Mouse (Mus musculus) gastrocnemius, postnatal 25 days (tissue): ENCODE data around the gene Ctsf. TPM values are rescaled to one million over a fixed set of nuclear protein-coding genes. Genes with fewer than 3 reads are reported as not detected.
"Not testable (repeated sequence)": the region's sequence is repeated elsewhere in the genome, so short reads cannot be mapped to it uniquely, and the experiment has no call there.

ENCODE experiments used
- DNase-seq: peaks from one replicate; pipeline ENCODE4 v3.0.0; 2022
- long read RNA-seq, 2 experiments: library from polyadenylated mRNA; stranded (forward); transcript quantifications; one replicate each; pipeline ENCODE4 v2.0.0; 2021
- total RNA-seq, 2 experiments: library from RNA; stranded (reverse); gene quantifications; 1 replicate in 1 of 2; 2 replicates in 1 of 2; pipeline ENCODE4 v1.2.3; 2021

Gene Ctsf
- total RNA-seq: 10 to 100 TPM; 28.4 to 41.6 TPM
- long read RNA-seq, experiment 1, transcript Ctsf-201 (14 exons, 1,980 nt): major isoform, 37 of 48 reads
- long read RNA-seq, experiment 1, partial matches to known transcripts: 4 of 48 reads
- long read RNA-seq, experiment 1, other reads (novel, unspliced or antisense): 6 of 48 reads
- long read RNA-seq, experiment 2, transcript Ctsf-201 (14 exons, 1,980 nt): major isoform, 64 of 76 reads
- long read RNA-seq, experiment 2, partial matches to known transcripts: 3 of 76 reads
- long read RNA-seq, experiment 2, other reads (novel, unspliced or antisense): 9 of 76 reads

DNA sequence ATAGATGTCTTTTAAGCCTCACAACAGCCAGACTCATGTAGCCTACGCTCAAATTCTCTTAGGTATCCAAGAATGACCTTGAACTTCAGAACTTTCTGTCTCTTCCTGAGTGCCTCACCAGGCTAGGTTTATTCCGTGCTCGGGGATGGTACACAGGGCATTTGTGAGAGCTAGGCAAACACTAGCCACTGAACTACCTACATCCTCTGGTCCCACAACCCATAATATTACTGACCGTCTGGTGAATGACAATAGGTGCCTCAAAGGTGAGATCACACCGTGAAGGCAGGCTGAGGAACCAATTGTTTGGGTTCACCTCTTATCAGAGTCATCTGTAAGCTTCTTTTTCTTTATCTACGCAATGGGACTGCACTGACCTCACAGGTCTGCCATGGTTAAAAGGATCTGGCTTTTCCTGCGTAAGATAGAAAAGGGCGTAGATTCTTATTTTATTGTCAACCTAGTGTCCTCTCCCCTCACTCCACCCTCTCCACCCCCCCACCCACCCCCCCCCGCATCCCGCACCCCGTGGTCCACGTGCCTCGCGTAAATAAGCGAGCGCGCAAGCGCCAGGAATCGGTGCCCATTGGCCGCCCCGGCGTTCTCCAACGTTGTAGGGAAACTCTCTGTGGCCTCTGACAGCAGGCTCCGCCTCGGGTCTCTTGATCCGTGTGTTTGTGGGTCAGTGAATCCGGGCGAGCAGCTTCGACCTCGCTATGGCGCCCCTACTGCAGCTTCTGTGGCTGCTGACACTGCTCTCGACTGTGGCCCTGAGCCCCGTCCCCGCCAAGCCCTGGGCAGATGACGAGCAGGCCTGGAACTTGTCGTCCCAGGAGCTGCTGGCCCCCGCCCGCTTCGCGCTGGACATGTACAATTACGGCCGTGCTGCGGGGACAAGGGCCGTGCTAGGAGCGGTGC lies at the start of gene Ctsf:
TSS of gene Ctsf (plus strand) at position 579 of the 918 bp plus-strand sequence.
- DNase-seq: peak; percentile 93

DNA sequence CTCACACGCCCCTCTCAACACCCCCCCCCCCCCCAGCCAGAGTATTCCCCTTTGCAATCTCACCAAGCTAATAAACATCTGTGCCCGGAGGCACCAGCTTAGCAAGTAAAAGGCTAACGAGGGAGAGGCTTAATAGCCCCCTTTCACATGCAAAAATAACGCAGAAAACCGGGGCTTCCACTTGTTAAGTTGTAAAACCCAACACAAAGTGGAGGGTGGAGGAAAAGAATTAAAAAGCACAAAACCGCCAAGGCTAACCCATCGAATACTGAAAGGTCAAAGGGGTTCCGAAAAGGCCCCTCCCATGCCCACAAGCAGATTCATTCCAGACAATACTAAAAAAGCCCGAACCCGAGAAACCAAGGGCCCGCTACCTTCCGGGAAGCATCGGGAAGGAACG lies 44.6 kb upstream of the Ctsf start:
- no peak for DNase-seq

DNA sequence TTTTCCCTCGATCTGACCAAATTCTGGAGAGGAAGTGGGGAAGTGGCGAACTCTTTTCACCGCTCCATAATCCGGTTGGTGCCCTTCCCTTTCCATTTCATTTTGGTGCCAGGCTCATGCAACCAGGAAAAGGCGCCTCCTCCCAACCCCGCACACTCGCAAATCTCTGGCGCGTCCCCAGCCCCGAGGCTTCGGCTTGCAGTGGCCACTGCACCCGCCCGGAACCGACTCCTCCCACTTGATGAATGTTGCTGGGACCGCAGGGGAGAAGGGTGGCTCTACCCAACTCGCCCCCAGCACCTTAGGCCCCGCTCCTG lies 44.2 kb upstream of the Ctsf start:
- no peak for DNase-seq

DNA sequence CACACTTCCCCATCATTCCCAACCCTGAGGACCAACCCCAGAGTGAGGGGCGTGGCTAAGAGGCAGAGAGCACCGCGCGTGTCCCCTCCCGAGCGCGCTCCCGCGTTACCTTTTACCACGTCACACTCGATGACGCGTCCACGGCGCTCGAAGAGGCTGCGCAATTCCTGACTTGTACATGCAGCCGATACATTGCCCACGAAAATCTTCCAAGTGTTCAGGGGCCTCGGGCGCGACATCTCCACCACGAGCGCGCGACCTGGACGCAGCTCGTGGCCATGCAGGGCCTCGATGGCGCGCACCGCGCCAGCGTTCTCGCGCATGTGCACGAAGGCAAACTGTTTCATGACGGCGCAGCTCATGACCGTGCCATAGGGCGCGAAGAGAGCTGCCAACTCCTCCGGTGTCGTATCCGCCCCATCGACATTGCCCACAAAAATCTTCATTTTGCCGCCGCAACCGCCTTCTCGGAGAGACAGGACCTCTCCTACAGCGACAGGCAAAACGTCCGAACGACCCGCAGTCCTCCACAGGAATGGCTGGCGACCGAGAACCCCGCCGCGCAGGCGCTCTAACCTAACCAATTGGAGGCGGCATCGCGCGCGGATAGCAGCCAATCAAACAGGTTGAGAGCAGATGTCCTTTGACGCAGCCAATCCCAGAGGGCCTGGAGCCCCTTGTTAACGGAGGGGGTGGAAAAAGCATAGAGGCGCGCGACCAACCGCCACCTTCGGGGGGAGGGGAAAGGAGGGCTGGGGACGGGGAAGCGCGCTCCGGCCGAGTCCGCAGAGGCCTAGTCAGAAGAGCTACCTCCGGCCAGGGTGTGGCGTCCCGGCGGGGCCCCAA lies 43.6 kb upstream of the Ctsf start, which contains the start of the genes Gm21992 and Rbm14:
TSS of gene Gm21992 (minus strand) at position 550 of the 846 bp plus-strand sequence.
TSS of gene Rbm14 (minus strand) at position 572 of the 846 bp plus-strand sequence.
- DNase-seq: peak; percentile 99

DNA sequence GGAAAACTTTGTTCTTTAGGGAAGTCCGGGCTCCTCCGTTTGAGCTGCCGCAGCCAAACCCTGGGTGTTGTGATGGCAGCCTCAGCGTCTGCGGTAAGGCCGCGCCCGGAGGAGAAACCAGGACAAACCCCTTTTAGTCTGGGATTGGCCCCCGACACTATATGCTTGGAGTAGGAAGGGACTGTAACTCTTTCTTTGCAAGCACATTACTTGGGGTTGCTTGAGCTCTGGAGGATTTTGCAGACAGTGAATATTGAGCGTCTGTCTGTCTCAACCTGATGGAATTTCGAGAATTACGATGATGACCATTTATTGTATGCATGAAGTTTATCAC lies 43.1 kb upstream of the Ctsf start:
- no peak for DNase-seq

DNA sequence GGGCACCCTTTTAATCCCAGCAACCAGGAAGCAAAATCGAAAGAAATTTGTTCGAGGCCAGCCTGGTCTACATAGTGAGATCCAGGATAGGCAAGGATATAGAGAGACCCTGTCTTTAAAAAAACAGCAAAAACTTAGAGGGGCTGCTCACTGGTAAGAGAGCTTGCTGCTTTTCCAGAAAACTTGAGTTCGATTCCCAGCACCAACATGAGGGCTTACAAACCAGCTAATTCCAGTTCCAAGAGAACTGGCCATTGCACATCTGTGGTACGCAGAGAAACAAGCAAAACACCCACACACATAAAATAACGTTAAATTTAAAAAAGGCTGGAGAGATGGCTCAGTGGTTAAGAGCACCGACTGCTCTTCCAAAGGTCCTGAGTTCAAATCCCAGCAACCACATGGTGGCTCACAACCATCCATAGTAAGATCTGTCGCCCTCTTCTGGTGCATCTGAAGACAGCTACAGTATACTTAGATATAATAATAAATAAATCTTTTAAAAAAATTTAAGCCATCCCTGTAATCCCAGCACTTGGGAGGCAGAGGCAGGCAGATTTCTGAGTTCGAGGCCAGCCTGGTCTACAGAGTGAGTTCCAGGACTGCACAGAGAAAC lies 42.5 kb upstream of the Ctsf start:
- DNase-seq: not testable (repeated sequence)

DNA sequence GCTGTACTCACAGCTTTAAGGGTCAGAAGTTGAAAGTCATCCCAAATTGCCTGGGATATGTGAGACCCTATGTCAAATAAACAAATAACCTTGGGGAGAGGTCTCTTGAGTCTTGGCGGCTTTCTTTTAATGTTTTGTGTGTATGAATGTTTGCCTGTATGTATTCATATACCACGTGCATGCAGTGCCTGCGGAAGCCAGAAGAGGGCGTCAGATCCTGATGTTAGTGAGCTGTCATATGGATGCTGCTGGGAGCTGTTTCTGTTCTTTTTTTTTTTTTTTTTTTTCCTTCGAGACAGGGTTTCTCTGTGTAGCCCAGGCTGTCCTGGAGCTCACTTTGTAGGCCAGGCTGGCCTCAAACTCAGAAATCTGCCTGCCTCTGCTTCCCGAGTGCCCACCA lies 41.9 kb upstream of the Ctsf start:
- no peak for DNase-seq

DNA sequence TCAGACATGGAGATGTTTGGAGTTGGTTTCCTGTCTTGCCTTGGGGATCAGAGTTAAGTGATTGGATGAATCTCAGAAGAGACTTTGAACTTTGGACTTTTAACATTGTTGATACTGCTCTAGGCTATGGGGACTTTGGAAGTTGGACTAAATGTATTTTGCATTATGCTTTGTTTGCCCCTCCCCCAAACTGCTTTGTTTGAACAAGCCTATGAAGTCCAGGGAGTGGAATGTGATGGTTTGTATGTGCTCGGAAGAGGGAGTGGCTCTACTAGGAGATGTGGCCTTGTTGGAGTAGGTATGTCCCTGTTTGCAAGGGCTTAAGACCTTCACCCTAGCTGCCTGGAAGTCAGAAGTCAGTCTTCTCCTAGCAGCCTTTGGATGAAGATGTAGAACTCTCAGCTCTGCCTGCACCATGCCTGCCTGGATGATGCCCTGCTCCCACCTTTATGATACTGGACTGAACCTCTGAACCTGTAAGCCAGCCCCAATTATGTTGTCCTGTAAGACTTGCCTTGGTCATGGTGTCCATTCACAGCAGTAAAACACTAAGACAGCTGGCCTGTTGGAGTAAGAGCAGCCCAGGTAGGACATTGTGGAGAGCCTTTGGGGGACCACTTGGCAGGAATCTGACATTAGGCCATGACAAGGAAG lies 37.6 kb upstream of the Ctsf start:
- no peak for DNase-seq

DNA sequence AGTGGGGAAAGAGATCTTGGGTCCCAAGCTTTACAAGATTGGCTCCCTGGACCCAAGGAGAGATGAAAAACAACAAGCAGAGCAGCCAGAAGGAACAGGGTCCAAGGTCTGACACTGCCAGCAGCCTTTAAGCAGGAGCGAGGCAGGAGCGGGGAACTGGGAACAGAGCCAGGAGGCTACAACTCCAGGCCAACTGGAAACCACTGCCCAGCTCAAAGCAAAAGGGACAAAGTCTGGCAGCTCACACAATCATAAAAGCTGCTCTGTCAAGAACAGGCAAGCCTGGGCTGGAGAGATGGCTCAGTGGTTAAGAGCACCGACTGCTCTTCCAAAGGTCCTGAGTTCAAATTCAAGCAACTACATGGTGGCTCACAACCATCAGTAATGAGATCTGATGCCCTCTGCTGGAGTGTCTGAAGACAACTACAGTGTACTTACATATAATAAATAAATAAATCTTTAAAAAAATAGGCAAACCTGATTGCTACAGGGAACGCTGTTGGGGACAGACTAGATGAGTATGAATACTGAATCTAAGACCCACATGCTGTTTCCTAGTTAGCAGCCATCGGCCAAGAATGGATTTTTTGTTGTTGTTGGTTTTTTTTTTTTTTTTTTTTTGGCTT lies 34.1 kb upstream of the Ctsf start:
- peak; percentile 88 for DNase-seq

DNA sequence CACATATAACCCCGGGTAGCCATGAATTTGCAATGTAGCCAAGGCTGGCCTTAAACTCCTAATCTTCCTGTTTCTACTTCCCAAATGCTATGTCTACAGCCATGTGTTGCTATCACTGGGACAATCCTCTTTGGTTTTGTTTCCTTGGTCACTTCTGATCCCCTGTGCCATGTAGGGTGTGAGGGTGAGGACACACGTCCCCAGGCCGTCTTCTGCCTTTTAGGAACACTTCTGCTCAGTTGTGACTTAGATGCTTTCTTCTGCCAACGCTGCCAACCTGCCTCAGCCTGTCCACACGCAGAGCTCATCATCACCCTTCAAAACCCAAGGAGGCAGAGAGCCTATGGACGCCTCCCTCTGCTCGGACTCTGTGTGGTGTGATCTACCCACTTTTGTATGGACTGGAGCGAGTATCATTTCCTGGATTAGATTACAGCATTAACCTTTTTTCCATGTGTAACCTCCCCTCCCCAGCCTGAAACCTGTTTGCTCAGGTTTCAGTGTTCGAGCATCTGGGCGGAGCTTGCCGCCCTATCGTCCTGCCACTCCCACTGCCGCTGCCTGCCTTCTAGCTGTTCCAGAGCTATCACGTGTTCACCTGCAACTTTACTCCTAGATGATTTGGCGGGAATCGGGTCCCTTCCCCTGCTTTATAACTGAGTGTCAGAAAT lies 26.4 kb upstream of the Ctsf start:
- peak; percentile 10 for DNase-seq

DNA sequence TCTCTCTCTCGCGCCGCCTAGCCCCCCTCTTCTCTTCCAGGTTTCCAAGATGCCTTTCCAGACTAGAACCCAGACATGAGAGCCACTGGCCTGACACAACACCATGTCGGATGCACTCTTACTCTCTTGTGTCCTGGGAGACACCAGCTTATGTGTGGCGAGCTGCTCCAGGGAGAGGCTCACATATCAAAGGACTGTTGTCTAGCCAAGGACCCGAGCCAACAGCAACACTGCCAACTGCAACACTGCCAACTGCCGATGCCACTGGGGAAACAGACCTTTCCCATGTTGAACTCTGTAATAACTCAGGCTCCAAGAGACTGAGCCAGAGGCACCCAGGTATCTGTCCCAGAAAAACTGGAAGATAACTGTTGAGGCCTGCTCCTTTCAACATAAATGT lies 25.8 kb upstream of the Ctsf start:
- DNase-seq: peak; percentile 81

DNA sequence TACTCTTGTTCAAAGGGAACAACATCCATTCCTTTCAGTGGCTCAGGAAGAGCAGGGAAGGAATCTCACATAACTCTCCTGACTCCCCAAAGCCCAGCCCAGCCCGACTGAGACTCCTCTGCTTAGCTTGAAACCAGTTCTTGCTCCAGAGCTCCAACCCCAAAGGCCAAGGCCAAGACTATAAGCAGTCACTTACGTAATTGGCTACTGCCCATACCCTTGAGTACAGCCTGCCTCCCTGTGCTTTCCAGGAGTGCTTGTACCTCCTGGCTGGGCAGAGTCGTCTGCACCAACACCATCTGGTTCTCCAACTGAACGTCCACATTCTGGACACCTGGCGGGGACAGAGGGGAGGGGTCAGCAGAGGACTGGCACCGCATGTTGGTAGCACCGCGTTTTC lies 21.0 kb upstream of the Ctsf start:
- no peak for DNase-seq

DNA sequence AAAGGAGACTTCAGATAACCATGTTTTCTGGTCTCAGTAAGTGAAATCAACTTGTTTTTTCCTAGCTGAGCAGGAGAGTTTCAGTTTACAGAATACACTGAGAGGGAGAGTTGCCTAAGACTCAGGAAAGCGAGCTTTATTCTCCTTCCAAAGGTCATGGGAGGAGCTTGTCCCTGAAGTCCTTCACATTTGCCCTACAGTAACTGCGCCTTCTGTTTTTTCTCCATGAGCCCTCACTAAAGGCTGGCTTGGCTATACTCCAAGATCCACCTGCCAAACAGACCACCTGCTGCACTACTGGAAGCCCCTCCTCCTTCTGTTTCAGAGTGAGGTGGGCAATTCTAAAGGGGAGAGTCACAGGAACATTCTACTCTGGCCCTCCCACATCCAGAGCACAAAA lies 18.8 kb upstream of the Ctsf start:
- DNase-seq: no peak

DNA sequence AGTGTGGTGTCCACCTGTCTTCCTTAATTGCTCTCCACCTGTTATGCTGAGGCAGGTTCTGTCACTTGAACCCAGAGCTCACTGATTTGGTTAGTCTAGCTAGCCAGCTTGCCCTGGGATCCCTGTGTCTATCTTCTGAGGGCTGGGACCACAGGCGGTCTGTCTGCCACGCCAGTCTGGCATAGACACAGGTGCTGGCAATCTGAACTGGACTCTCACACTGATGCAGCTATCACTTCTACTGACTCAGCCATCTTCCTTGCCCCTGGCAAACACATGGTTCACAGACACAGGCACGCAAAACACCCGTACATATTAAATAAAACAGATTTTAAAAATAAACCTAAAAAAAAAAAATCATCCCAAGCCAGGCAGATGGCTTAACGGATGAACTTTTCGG lies 17.9 kb upstream of the Ctsf start:
- no peak for DNase-seq

DNA sequence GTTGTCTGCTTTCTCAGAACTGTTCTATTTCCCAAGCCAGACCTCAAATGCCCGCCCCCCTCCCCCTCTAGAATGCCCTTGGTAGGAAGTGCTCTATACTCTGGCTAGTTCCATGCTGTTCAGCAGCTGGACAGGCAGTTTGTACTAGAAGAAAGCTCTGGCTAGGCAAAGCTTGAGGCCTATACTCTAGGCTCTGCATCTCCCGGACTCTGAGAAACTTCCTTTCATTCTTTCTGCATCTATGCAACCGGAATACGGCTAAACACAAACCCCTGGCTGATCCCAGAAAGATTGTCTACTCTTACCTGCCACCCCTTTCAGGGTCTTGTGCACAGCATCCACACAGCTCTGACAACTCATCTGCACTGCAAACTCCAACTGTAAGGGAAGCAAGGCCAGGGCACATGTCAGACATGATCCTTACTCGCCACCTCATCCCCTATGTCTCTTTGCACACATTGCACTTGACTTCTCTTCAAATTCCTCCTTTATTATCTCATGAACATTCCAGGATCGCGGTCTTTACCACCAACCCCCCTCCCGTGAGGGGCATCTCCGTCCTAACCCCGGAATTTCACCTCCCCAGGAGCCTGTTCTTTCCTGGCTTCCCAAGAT lies 16.3 kb upstream of the Ctsf start:
- no peak for DNase-seq

DNA sequence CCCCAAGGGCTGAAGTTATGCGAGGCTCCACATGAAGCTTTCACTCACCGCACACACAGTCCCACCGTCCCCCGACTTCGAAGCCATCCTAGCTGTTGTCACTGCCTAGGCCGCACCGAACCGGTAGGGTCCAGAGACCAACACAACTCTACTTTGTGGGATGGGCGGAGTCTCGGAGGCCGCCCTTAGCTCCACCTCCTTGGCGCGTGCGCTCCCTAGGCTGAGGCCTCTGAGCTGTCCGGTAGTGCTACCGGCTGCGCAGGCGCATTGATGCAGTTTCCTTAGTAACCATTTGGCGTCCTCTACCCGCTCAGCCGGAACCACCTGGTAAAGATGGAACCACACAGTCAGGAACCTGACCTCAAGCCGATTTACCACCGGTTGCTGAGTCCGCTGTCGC lies 15.8 kb upstream of the Ctsf start, which contains the start of the genes Ccs and Ccdc87:
TSS of gene Ccs (minus strand) at position 184 of the 400 bp plus-strand sequence.
TSS of gene Ccdc87 (plus strand) at position 218 of the 400 bp plus-strand sequence.
- peak; percentile 96 for DNase-seq

DNA sequence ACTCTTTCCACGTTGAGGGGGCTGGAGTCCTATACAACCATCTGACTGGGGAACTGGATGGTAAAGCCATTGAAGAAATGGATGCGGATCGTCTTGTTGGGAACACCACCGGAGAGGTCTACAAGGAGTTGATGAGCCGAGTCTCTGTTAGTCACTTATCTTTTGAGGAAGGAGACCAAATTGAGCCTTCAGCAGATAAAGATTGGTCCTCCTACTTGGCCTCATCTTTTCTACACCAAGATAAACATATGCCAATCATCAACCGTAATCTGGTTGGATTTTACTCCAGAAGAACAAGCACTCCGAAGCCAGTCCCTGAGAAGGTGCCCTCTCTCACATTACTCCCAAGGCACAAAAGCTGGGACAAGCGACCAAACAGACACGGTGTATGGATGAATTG lies 14.1 kb upstream of the Ctsf start:
- no peak for DNase-seq

DNA sequence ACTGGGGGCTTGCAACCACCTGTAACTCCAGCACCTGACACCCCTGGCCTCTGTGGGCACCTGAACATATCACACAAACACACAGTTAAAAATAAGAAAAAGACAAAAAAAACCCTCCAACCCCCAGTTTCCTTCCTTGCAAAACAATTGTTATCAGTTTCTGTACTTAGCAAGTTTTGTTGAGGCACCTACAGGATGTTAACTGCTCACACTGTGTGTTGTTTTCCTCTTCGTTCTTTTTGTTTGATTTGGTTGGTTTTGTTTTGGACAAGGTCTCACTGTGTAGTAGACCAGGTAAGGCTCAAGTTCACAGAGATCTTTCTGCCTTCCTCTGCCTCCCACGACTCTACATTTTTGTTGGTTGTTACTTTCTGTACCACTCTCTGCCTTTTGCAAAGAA lies 12.3 kb upstream of the Ctsf start:
- no peak for DNase-seq

DNA sequence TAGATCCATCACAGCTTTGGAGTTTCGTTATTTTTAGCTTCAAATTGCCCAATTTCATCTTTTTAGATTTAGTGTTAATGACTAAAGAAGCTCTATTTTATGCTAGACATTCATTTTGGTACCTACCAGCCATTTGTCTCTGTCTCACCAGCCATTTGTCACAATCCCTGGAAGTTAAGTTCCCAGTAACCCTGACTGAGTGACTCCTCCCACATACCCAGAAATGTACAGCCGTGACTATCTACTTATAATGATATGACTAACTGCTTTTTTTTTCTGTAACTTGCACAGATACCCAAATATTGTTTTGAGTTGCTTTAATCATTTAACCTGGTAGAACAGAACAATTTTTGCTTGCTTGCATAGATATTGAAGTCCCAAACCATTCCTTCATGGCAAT lies 9.1 kb upstream of the Ctsf start:
- no peak for DNase-seq

DNA sequence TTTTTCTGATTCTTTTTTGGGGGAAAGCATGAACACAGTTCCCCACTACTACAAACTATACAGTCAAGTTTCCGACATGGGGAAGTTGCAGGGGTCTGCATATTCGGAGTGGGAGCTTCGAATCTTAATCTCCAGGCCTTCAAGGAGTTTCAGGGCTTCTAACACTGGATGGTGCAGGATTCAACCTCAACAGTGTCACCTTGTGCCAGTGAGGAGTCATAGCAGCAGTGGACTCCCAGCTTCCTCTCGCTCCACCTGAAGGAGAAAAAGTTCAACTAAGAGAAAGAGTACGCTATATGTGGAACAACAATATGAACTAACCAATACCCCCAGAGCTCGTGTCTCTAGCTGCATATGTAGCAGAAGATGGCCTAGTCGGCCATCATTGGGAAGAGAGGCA lies 7.4 kb upstream of the Ctsf start:
- no peak for DNase-seq
